Mouse (Mus musculus): ENCODE measurements around the gene Usp39.

DNA sequence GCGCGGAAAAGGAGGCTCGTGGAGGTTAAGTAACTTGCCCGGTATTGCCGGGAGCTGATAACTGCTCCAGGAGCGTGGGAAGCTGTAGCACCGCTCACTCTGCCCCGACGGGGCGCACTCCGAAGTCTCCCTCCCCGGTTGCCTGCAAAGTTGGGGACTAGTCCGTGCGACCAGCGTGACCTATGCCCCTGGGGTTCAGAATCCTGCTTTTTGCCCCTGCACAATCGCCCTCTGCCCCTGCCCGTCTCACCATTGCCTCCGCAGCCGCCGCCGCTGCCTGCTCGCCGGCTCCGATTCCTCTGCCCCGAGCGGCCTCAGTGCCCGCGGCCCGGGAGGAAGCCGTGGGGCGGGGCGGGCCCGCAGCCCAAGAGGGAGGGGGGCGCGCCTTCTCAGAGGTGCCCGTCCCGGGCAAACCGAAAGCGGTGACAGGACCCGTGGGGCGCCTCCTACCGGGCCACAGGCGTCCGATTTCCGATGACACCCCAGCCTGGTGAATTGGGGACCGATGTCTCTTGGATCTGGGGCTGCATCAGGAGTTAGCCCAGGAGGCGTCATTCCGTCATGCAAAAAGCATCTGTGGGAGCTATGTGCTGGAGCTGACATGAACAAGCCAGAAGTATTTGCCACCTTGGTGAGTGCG lies 35.3 kb upstream of the Usp39 start, which contains the start of gene Vamp5:
- peak; percentile 45 for TF ChIP-seq CTCF (conservative IDR thresholded peaks at IDR 0.05; ENCODE audit: insufficient read depth, insufficient read length, low read depth, low read length)
- TF ChIP-seq POLR2A (IDR thresholded peaks at IDR 0.05; ENCODE audit: low read depth, low read length), result peak; percentile 35
